Mouse (Mus musculus) limb, embryonic 11.5 days (tissue): Measurements from ENCODE around the gene Sema6b. TPM values are rescaled to one million over a fixed set of nuclear protein-coding genes. Genes with fewer than 3 reads are reported as not detected.

Source experiments
- ATAC-seq: fragments of 200-750 bp; cut with Nextera tagmentation; 2 replicates; pipeline ENCODE4 v1.8.0; 2017; ENCODE audit warnings: low read depth; ENCODE audit not compliant: insufficient number of reproducible peaks, low FRiP score, low TSS enrichment
- DNase-seq: peaks from one replicate; pipeline ENCODE4 v3.0.0-alpha.2; 2015; ENCODE audit warnings: low spot score
- H3K27ac ChIP-seq: fragments of 300-500 bp; sonication (generic); replicated peaks from 2 replicates; pipeline ENCODE4 v1.5.1; 2014; ENCODE audit warnings: low read depth, mild to moderate bottlenecking, low read length
- H3K27me3 ChIP-seq: fragments of 300-500 bp; sonication (generic); 2 replicates; pipeline ENCODE4 v1.6.1; 2014; ENCODE audit warnings: mild to moderate bottlenecking, low read length, mixed read lengths; ENCODE audit not compliant: control insufficient read depth, insufficient read depth
- H3K36me3 ChIP-seq: fragments of 300-500 bp; sonication (generic); 2 replicates; pipeline ENCODE4 v1.6.1; 2014; ENCODE audit warnings: mild to moderate bottlenecking, low read length, moderate library complexity, mixed read lengths; ENCODE audit not compliant: control insufficient read depth, insufficient read depth
- H3K4me1 ChIP-seq: fragments of 300-500 bp; sonication (generic); 2 replicates; pipeline ENCODE4 v1.6.1; 2014; ENCODE audit warnings: low read length, mixed read lengths; ENCODE audit not compliant: control insufficient read depth, insufficient read depth
- H3K4me2 ChIP-seq: fragments of 300-500 bp; sonication (generic); 2 replicates; pipeline ENCODE4 v1.6.1; 2014; ENCODE audit warnings: low read depth, mild to moderate bottlenecking, moderate library complexity; ENCODE audit not compliant: severe bottlenecking
- H3K4me3 ChIP-seq: fragments of 300-500 bp; sonication (generic); 2 replicates; pipeline ENCODE4 v1.5.1; 2014; ENCODE audit warnings: low read depth, low read length
- H3K9ac ChIP-seq: fragments of 300-500 bp; sonication (generic); 2 replicates; pipeline ENCODE4 v1.6.1; 2014; ENCODE audit warnings: mild to moderate bottlenecking, low read length
- H3K9me3 ChIP-seq: fragments of 300-500 bp; sonication (generic); 2 replicates; pipeline ENCODE4 v1.6.1; 2016; ENCODE audit warnings: low read length; ENCODE audit not compliant: control insufficient read depth
- WGBS: fragments of 180-500 bp; shearing (Covaris S2); extraction: QIAGEN DNeasy Blood & Tissue Kit; methylation state at CpG from one replicate; pipeline ENCODE4 v1.1.7; 2014; 5-methylcytosine and 5-hydroxymethylcytosine counted together
- polyA plus RNA-seq: library from polyadenylated mRNA; unstranded; fragments of >200 nt; fragmentation: Nextera tagmentation; extraction: Ambion mirVana; gene quantifications from 2 replicates; pipeline ENCODE4 v1.2.1, GENCODE M21; 2014

Gene Sema6b
- polyA plus RNA-seq, 1 experiment from 2014 or later: 0.88 TPM

- no peaks in the 10 kb centered on the region for H3K4me1 ChIP-seq
- H3K27ac ChIP-seq: no peak overlapping the region
- no peak overlapping the region for H3K9ac ChIP-seq
- 92% methylated on average over 5 of the region's 5 CpGs for WGBS
- ATAC-seq (no peak), DNase-seq (no peak)
- H3K36me3 ChIP-seq: peaks cover 41% of the 10 kb centered on the region
- H3K9me3 ChIP-seq: no peaks in the 10 kb centered on the region
- no peak overlapping the region for H3K4me3 ChIP-seq
- H3K27me3 ChIP-seq: no peaks in the 10 kb centered on the region
- no peak overlapping the region for H3K4me2 ChIP-seq
These were observed 38.0 kb downstream of the Sema6b start for GRCm38 (mm10) chr17:56102158-56102557.

GRCm38 (mm10) chr17:56100811-56101210 lies 39.3 kb downstream of the Sema6b start:
- Histone ChIP-seq H3K4me1 (no peaks in the 10 kb centered on the region), H3K27me3 (no peaks in the 10 kb centered on the region), H3K4me3 (no peak overlapping the region), H3K36me3 (peaks cover 54% of the 10 kb centered on the region), H3K9me3 (no peaks in the 10 kb centered on the region), H3K4me2 (no peak overlapping the region), H3K9ac (no peak overlapping the region), H3K27ac (no peak overlapping the region)
- 91% methylated on average over 3 of the region's 3 CpGs for WGBS
- ATAC-seq (no peak), DNase-seq (no peak)

GRCm38 (mm10) chr17:56098711-56099572 lies 41.2 kb downstream of the Sema6b start:
- no peaks in the 10 kb centered on the region for H3K27me3 ChIP-seq
- no peak for DNase-seq
- H3K27ac ChIP-seq: no peak overlapping the region
- no peak overlapping the region for H3K4me3 ChIP-seq
- H3K36me3 ChIP-seq: peaks cover 55% of the 10 kb centered on the region
- H3K9ac ChIP-seq: no peak overlapping the region
- no peaks in the 10 kb centered on the region for H3K4me1 ChIP-seq
- 93% methylated on average over 15 of the region's 15 CpGs for WGBS
- H3K9me3 ChIP-seq: no peaks in the 10 kb centered on the region
- no peak overlapping the region for H3K4me2 ChIP-seq
- no peak for ATAC-seq

DNA sequence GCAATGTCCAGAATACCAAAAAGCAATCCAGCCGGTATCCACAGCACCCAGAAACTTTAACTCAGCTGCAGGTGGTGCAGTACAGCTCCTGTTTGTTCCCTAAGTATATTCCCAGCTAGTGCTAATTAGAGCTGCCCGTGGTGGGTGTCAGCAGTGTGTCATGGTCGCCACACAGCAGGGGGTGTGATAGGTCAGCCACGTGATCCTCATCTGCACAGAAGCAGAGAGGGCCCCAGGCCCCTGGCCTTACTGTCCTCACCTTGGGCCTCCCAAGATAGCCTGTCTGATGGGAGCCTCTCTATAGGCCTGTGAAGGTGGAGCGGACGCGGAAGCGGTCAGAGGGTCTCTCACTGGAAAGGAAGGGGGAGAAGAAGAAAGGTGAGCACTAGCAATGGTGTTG lies 42.0 kb downstream of the Sema6b start:
- Histone ChIP-seq H3K9ac (no peak overlapping the region), H3K4me3 (no peak overlapping the region), H3K4me1 (no peaks in the 10 kb centered on the region), H3K27ac (no peak overlapping the region), H3K9me3 (no peaks in the 10 kb centered on the region), H3K36me3 (peaks cover 59% of the 10 kb centered on the region), H3K4me2 (no peak overlapping the region), H3K27me3 (no peaks in the 10 kb centered on the region)
- DNase-seq (no peak), ATAC-seq (no peak)
- WGBS: 87% methylated on average over 6 of the region's 8 CpGs

- no peak for DNase-seq
- no peaks in the 10 kb centered on the region for H3K4me1 ChIP-seq
- no peak overlapping the region for H3K4me3 ChIP-seq
- H3K9me3 ChIP-seq: no peaks in the 10 kb centered on the region
- H3K9ac ChIP-seq: no peak overlapping the region
- WGBS: 91% methylated on average over 12 of the region's 12 CpGs
- no peaks in the 10 kb centered on the region for H3K27me3 ChIP-seq
- no peak overlapping the region for H3K4me2 ChIP-seq
- H3K36me3 ChIP-seq: peaks cover 52% of the 10 kb centered on the region
- ATAC-seq: no peak
- no peak overlapping the region for H3K27ac ChIP-seq
These were observed 43.3 kb downstream of the Sema6b start for GRCm38 (mm10) chr17:56096883-56097282.

- DNase-seq: no peak
- Histone ChIP-seq H3K9me3 (no peaks in the 10 kb centered on the region), H3K27me3 (no peaks in the 10 kb centered on the region), H3K4me3 (no peak overlapping the region), H3K4me1 (no peaks in the 10 kb centered on the region), H3K36me3 (peaks cover 30% of the 10 kb centered on the region), H3K9ac (no peak overlapping the region), H3K4me2 (no peak overlapping the region), H3K27ac (no peak overlapping the region)
- ATAC-seq: no peak
- WGBS: 100% methylated on average over 1 of the region's 1 CpGs
These were observed 47.3 kb downstream of the Sema6b start for GRCm38 (mm10) chr17:56092794-56093193.

- Histone ChIP-seq H3K27me3 (no peaks in the 10 kb centered on the region), H3K4me1 (no peaks in the 10 kb centered on the region), H3K4me2 (no peak overlapping the region), H3K9me3 (no peaks in the 10 kb centered on the region), H3K4me3 (no peak overlapping the region), H3K27ac (no peak overlapping the region), H3K9ac (no peak overlapping the region), H3K36me3 (peaks cover 26% of the 10 kb centered on the region)
- no peak for DNase-seq
- no peak for ATAC-seq
- 74% methylated on average over 1 of the region's 1 CpGs for WGBS
These were observed 47.8 kb downstream of the Sema6b start for GRCm38 (mm10) chr17:56092312-56092711.

GRCm38 (mm10) chr17:56080781-56081585 lies 59.2 kb downstream of the Sema6b start:
- Histone ChIP-seq H3K4me1 (peaks cover 11% of the 10 kb centered on the region), H3K9ac (peak overlapping the region; percentile 67), H3K4me3 (peak overlapping the region; percentile 80), H3K27ac (0 out of 2 replicates have a peak overlapping the region, but pooled peaks have one; percentile 10), H3K36me3 (peaks cover 4% of the 10 kb centered on the region; the same call in 1 of the 2 replicates), H3K27me3 (no peaks in the 10 kb centered on the region), H3K4me2 (peak overlapping the region; percentile 99), H3K9me3 (no peaks in the 10 kb centered on the region)
- DNase-seq: peak; percentile 81
- ATAC-seq: peak; percentile 18; the same call in 1 of the 2 replicates
- 9% methylated on average over 8 of the region's 8 CpGs for WGBS
